Mouse (Mus musculus): ENCODE data around the gene Gdpd1.
"Not testable (repeated sequence)": the region's sequence is repeated elsewhere in the genome, so short reads cannot be mapped to it uniquely, and the experiment has no call there.

Gene Gdpd1

GRCm38 (mm10) chr11:87073866-87074440 is at the start of gene Gdpd1:
Gene Gdpd1, minus strand, starts transcription at chr11:87074062.
- DNase-seq (ENCODE audit: low read depth, low spot score), result peak; percentile 95

GRCm38 (mm10) chr11:87121864-87122263 is 48.0 kb upstream of the Gdpd1 start:
- no peak for DNase-seq (ENCODE audit: low read depth, low spot score)

- DNase-seq (ENCODE audit: low read depth, low spot score), result no peak
Observed at GRCm38 (mm10) chr11:87110172-87110909, 36.5 kb upstream of the Gdpd1 start.

- no peak for DNase-seq (ENCODE audit: low read depth, low spot score)
Observed at GRCm38 (mm10) chr11:87109519-87110171, 35.8 kb upstream of the Gdpd1 start.

- DNase-seq (ENCODE audit: low read depth, low spot score), result peak; percentile 100
Observed at GRCm38 (mm10) chr11:87108755-87109518, 35.1 kb upstream of the Gdpd1 start, which contains the start of gene Ska2. Gene Ska2, plus strand, starts transcription at chr11:87109234.

- no peak for DNase-seq (ENCODE audit: low read depth, low spot score)
Observed at GRCm38 (mm10) chr11:87108409-87108754, 34.5 kb upstream of the Gdpd1 start, which contains the start of gene Prr11. Gene Prr11, minus strand, starts transcription at chr11:87108708.

- DNase-seq (ENCODE audit: low read depth, low spot score), result no peak
Observed at GRCm38 (mm10) chr11:87087142-87087541, 13.3 kb upstream of the Gdpd1 start.

- DNase-seq (ENCODE audit: low read depth, low spot score), result peak; percentile 92
Observed at GRCm38 (mm10) chr11:87086290-87086984, 12.6 kb upstream of the Gdpd1 start, which contains the start of gene Smg8. Gene Smg8, minus strand, starts transcription at chr11:87086774.

GRCm38 (mm10) chr11:87085461-87085860 is 11.6 kb upstream of the Gdpd1 start:
- DNase-seq (ENCODE audit: low read depth, low spot score), result no peak

- peak; percentile 31 for DNase-seq (ENCODE audit: low read depth, low spot score)
Observed at GRCm38 (mm10) chr11:87083712-87084111, 9.8 kb upstream of the Gdpd1 start.

- peak; percentile 82 for DNase-seq (ENCODE audit: low read depth, low spot score)
Observed at GRCm38 (mm10) chr11:87073343-87073865, 458 bp downstream of the Gdpd1 start.

- no peak for DNase-seq (ENCODE audit: low read depth, low spot score)
Observed at GRCm38 (mm10) chr11:87062087-87062486, 11.8 kb downstream of the Gdpd1 start.

GRCm38 (mm10) chr11:87060410-87060809 is 13.5 kb downstream of the Gdpd1 start:
- DNase-seq (ENCODE audit: low read depth, low spot score), result no peak

GRCm38 (mm10) chr11:87056286-87056685 is 17.6 kb downstream of the Gdpd1 start:
- DNase-seq (ENCODE audit: low read depth, low spot score), result no peak

- not testable (repeated sequence) for DNase-seq (ENCODE audit: low read depth, low spot score)
Observed at GRCm38 (mm10) chr11:87048900-87049299, 25.0 kb downstream of the Gdpd1 start.

GRCm38 (mm10) chr11:87046968-87047367 is 26.9 kb downstream of the Gdpd1 start:
- DNase-seq (ENCODE audit: low read depth, low spot score), result no peak

- no peak for DNase-seq (ENCODE audit: low read depth, low spot score)
Observed at GRCm38 (mm10) chr11:87043052-87043451, 30.8 kb downstream of the Gdpd1 start.

- DNase-seq (ENCODE audit: low read depth, low spot score), result no peak
Observed at GRCm38 (mm10) chr11:87039307-87039963, 34.4 kb downstream of the Gdpd1 start.

- DNase-seq (ENCODE audit: low read depth, low spot score), result peak; percentile 66
Observed at GRCm38 (mm10) chr11:87036180-87036579, 37.7 kb downstream of the Gdpd1 start.

- DNase-seq (ENCODE audit: low read depth, low spot score), result no peak
Observed at GRCm38 (mm10) chr11:87028212-87028611, 45.6 kb downstream of the Gdpd1 start.

Data from ZHBTc4 (cell line).